ENCODE assay signal across 33 mouse cellular contexts in genomic region chr5:25886708-25887107, GRCm38 (mm10). TPM values are rescaled to one million over a fixed set of nuclear protein-coding genes. Genes with fewer than 3 reads are reported as not detected.
"Had no signal": no experiment of that assay in that cellular context is flagged by ENCODE, and none has a peak within 500 bp of the region (broad histone marks: within the 10 kb centered on the region; RNA-seq: fewer than 3 reads in every experiment).

No protein-coding gene starts in this region.

- DNase-seq: kidney, adult 2 months; kidney, postnatal 36 days; layer of hippocampus, postnatal 36 days; liver; lung, adult 2 months; lung, postnatal 14 days; lung, postnatal 4 days; right cerebral cortex, adult 18-20 months; right cerebral cortex, postnatal 14 days; right cerebral cortex, postnatal 4 days; thymus, adult 2 months; thymus, postnatal 14 days; thymus, postnatal 4 days had no signal

- H3K4me3 ChIP-seq: left cerebral cortex, adult 2 months; limb, embryonic 13.5 days; liver, embryonic 12.5 days; liver, embryonic 15.5 days; midbrain, embryonic 10.5 days; midbrain, embryonic 13.5 days; myocyte had no signal

- H3K4me1 ChIP-seq: liver, embryonic 12.5 days; liver, embryonic 15.5 days; midbrain, embryonic 10.5 days had no signal

- H3K36me3 ChIP-seq: limb, embryonic 13.5 days; liver, embryonic 12.5 days; liver, embryonic 15.5 days; midbrain, embryonic 10.5 days; midbrain, embryonic 13.5 days had no signal

- H3K27me3 ChIP-seq: limb, embryonic 13.5 days; liver, embryonic 12.5 days; liver, embryonic 15.5 days; midbrain, embryonic 13.5 days had no signal

- H3K27ac ChIP-seq: kidney, postnatal 0 days; left cerebral cortex, adult 2 months; limb, embryonic 13.5 days; liver, embryonic 12.5 days; liver, embryonic 15.5 days; midbrain, embryonic 10.5 days; midbrain, embryonic 13.5 days; stomach, postnatal 0 days had no signal

- H3K9ac ChIP-seq: limb, embryonic 13.5 days; liver, embryonic 12.5 days; liver, embryonic 15.5 days; midbrain, embryonic 13.5 days had no signal

- ATAC-seq: intestine, postnatal 0 days; liver, embryonic 12.5 days; midbrain, embryonic 13.5 days; midbrain, embryonic 16.5 days had no signal

- H3K4me2 ChIP-seq: limb, embryonic 13.5 days; liver, embryonic 12.5 days; liver, embryonic 15.5 days; midbrain, embryonic 13.5 days had no signal

RNA-seq across cellular contexts. Expression of gene Gm21663, which starts 55.5 kb away (rescaled TPM):
- total RNA-seq: layer of hippocampus, adult 8-10 months; layer of hippocampus, postnatal 10 days; layer of hippocampus, postnatal 36 days; left cerebral cortex, adult 2 months; left cerebral cortex, postnatal 10 days; left cerebral cortex, postnatal 36 days; megakaryocyte, adult 5-6 weeks; monocyte, adult 5-6 weeks had no signal
- polyA plus RNA-seq: intestine, postnatal 0 days; kidney, adult 2 months; kidney, embryonic 14.5 days; kidney, postnatal 0 days; liver, embryonic 12.5 days; liver, embryonic 15.5 days; lung, adult 2 months; lung, embryonic 16.5 days; midbrain, embryonic 13.5 days; midbrain, embryonic 16.5 days; myocyte; neural tube, embryonic 11.5 days; thymus, adult 2 months had no signal
